Mouse (Mus musculus): Measurements from ENCODE around the gene Ltbp2. TPM values are rescaled to one million over a fixed set of nuclear protein-coding genes. Genes with fewer than 3 reads are reported as not detected.

The Ltbp2 gene
- polyA plus RNA-seq, 1 experiment from 2014 or later, result 0.17 TPM

GRCm38 (mm10) chr12:84835626-84836025 is 40.7 kb downstream of the Ltbp2 start:
- Histone ChIP-seq H3K36me3 (ENCODE audit: control insufficient read depth, insufficient read depth, low read length) (no peaks in the 10 kb centered on the region), H3K27ac (ENCODE audit: low read depth, low read length) (no peak overlapping the region), H3K4me2 (ENCODE audit: low read depth) (no peak overlapping the region), H3K9me3 (ENCODE audit: control insufficient read depth, low read length) (no peaks in the 10 kb centered on the region), H3K4me1 (ENCODE audit: control insufficient read depth, insufficient read depth, low read length) (no peaks in the 10 kb centered on the region), H3K27me3 (ENCODE audit: control insufficient read depth, insufficient read depth, low read length) (no peaks in the 10 kb centered on the region), H3K9ac (ENCODE audit: low read length) (no peak overlapping the region), H3K4me3 (ENCODE audit: low read depth, low read length) (no peak overlapping the region)
- WGBS, result 87% methylated on average over 5 of the region's 5 CpGs
- ATAC-seq (ENCODE audit: insufficient read depth, low FRiP score, low TSS enrichment), result no peak
- DNase-seq (ENCODE audit: low spot score), result no peak

GRCm38 (mm10) chr12:84834773-84835172 is 41.6 kb downstream of the Ltbp2 start:
- no peak overlapping the region for H3K9ac ChIP-seq (ENCODE audit: low read length)
- no peak for ATAC-seq (ENCODE audit: insufficient read depth, low FRiP score, low TSS enrichment)
- no peaks in the 10 kb centered on the region for H3K36me3 ChIP-seq (ENCODE audit: control insufficient read depth, insufficient read depth, low read length)
- no peaks in the 10 kb centered on the region for H3K4me1 ChIP-seq (ENCODE audit: control insufficient read depth, insufficient read depth, low read length)
- no peak overlapping the region for H3K4me2 ChIP-seq (ENCODE audit: low read depth)
- H3K9me3 ChIP-seq (ENCODE audit: control insufficient read depth, low read length), result no peaks in the 10 kb centered on the region
- no peak overlapping the region for H3K4me3 ChIP-seq (ENCODE audit: low read depth, low read length)
- WGBS, result 91% methylated on average over 4 of the region's 4 CpGs
- H3K27me3 ChIP-seq (ENCODE audit: control insufficient read depth, insufficient read depth, low read length), result no peaks in the 10 kb centered on the region
- no peak overlapping the region for H3K27ac ChIP-seq (ENCODE audit: low read depth, low read length)
- DNase-seq (ENCODE audit: low spot score), result no peak

DNA sequence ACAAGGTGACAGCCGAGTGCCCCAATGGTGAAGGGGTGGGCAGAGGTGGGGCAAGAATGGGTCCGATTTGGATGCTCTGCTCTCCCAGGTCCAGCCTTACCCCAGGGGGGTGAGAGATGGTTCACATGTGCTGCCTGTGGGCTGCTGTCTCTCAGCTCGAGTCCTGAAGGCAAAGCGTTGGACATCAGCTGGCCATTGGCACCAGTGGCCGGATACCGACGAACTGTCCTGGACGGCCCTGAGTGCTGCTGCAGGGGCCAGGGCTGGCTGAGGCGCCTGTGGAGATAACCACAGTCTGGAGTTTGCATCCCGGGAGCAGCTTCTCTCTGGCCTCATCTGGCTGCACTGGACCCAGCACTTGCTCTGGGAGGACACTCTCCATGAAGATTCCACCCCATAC is 44.7 kb downstream of the Ltbp2 start:
- H3K4me3 ChIP-seq (ENCODE audit: low read depth, low read length), result no peak overlapping the region
- ATAC-seq (ENCODE audit: insufficient read depth, low FRiP score, low TSS enrichment) (no peak), DNase-seq (ENCODE audit: low spot score) (no peak)
- no peak overlapping the region for H3K27ac ChIP-seq (ENCODE audit: low read depth, low read length)
- H3K4me1 ChIP-seq (ENCODE audit: control insufficient read depth, insufficient read depth, low read length), result no peaks in the 10 kb centered on the region
- 81% methylated on average over 10 of the region's 10 CpGs for WGBS
- H3K36me3 ChIP-seq (ENCODE audit: control insufficient read depth, insufficient read depth, low read length), result no peaks in the 10 kb centered on the region
- H3K9ac ChIP-seq (ENCODE audit: low read length), result no peak overlapping the region
- H3K4me2 ChIP-seq (ENCODE audit: low read depth), result no peak overlapping the region
- no peaks in the 10 kb centered on the region for H3K9me3 ChIP-seq (ENCODE audit: control insufficient read depth, low read length)
- no peaks in the 10 kb centered on the region for H3K27me3 ChIP-seq (ENCODE audit: control insufficient read depth, insufficient read depth, low read length)

DNA sequence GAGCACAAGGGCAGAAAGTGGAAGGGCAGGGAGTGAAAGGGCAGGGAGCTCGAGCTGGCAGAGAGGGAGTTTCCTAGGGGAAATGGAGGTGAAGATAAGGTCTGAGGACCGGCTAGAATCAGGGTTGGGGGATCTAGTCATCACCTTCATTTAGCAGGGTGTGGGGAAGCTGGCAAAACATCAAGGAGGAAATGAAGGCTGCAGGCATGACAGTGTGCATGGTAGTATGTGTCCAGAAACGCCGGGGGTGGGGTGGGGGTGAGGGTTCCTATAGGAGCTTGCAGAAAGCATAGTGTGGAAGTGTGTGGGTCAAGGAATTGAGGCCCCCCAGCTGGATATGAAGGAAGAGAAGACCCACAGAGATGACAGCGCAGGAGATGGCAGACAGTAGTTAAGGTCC is 45.2 kb downstream of the Ltbp2 start:
- DNase-seq (ENCODE audit: low spot score) (no peak), ATAC-seq (ENCODE audit: insufficient read depth, low FRiP score, low TSS enrichment) (no peak)
- Histone ChIP-seq H3K4me3 (ENCODE audit: low read depth, low read length) (no peak overlapping the region), H3K27me3 (ENCODE audit: control insufficient read depth, insufficient read depth, low read length) (no peaks in the 10 kb centered on the region), H3K27ac (ENCODE audit: low read depth, low read length) (no peak overlapping the region), H3K36me3 (ENCODE audit: control insufficient read depth, insufficient read depth, low read length) (no peaks in the 10 kb centered on the region), H3K4me1 (ENCODE audit: control insufficient read depth, insufficient read depth, low read length) (no peaks in the 10 kb centered on the region), H3K4me2 (ENCODE audit: low read depth) (no peak overlapping the region), H3K9ac (ENCODE audit: low read length) (no peak overlapping the region), H3K9me3 (ENCODE audit: control insufficient read depth, low read length) (no peaks in the 10 kb centered on the region)
- WGBS, result 71% methylated on average over 5 of the region's 5 CpGs

DNA sequence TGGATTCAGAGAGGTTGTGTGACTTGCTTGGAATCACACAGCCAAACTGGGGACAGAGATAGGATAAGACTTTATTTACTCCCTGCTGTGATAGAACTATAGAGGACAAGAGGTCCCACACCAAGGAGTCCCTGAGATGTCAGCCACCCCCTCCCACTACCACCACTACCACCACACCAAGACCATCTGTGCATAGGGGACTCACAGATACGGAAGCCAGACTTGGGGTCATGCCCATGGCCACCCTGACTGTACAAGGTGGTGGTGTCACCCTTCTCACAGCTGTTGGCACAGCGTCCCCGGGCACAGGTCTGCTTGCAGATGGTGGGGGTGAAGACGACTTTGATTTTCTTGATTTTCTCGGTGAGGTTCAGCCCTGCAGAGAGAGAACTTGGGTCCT is 45.9 kb downstream of the Ltbp2 start:
- WGBS, result 96% methylated on average over 5 of the region's 5 CpGs
- Histone ChIP-seq H3K4me3 (ENCODE audit: low read depth, low read length) (no peak overlapping the region), H3K9ac (ENCODE audit: low read length) (no peak overlapping the region), H3K36me3 (ENCODE audit: control insufficient read depth, insufficient read depth, low read length) (no peaks in the 10 kb centered on the region), H3K27me3 (ENCODE audit: control insufficient read depth, insufficient read depth, low read length) (no peaks in the 10 kb centered on the region), H3K4me1 (ENCODE audit: control insufficient read depth, insufficient read depth, low read length) (no peaks in the 10 kb centered on the region), H3K4me2 (ENCODE audit: low read depth) (no peak overlapping the region), H3K27ac (ENCODE audit: low read depth, low read length) (no peak overlapping the region), H3K9me3 (ENCODE audit: control insufficient read depth, low read length) (no peaks in the 10 kb centered on the region)
- DNase-seq (ENCODE audit: low spot score) (no peak), ATAC-seq (ENCODE audit: insufficient read depth, low FRiP score, low TSS enrichment) (no peak)

- H3K27ac ChIP-seq (ENCODE audit: low read depth, low read length), result no peak overlapping the region
- 88% methylated on average over 10 of the region's 10 CpGs for WGBS
- no peaks in the 10 kb centered on the region for H3K4me1 ChIP-seq (ENCODE audit: control insufficient read depth, insufficient read depth, low read length)
- H3K9ac ChIP-seq (ENCODE audit: low read length), result no peak overlapping the region
- DNase-seq (ENCODE audit: low spot score) (no peak), ATAC-seq (ENCODE audit: insufficient read depth, low FRiP score, low TSS enrichment) (no peak)
- no peak overlapping the region for H3K4me2 ChIP-seq (ENCODE audit: low read depth)
- no peaks in the 10 kb centered on the region for H3K27me3 ChIP-seq (ENCODE audit: control insufficient read depth, insufficient read depth, low read length)
- H3K36me3 ChIP-seq (ENCODE audit: control insufficient read depth, insufficient read depth, low read length), result no peaks in the 10 kb centered on the region
- H3K9me3 ChIP-seq (ENCODE audit: control insufficient read depth, low read length), result no peaks in the 10 kb centered on the region
- H3K4me3 ChIP-seq (ENCODE audit: low read depth, low read length), result no peak overlapping the region
Measured at GRCm38 (mm10) chr12:84829913-84830312, 46.4 kb downstream of the Ltbp2 start.

GRCm38 (mm10) chr12:84829109-84829724 is 47.1 kb downstream of the Ltbp2 start:
- Histone ChIP-seq H3K27ac (ENCODE audit: low read depth, low read length) (no peak overlapping the region), H3K4me3 (ENCODE audit: low read depth, low read length) (no peak overlapping the region), H3K4me2 (ENCODE audit: low read depth) (no peak overlapping the region), H3K9me3 (ENCODE audit: control insufficient read depth, low read length) (no peaks in the 10 kb centered on the region), H3K36me3 (ENCODE audit: control insufficient read depth, insufficient read depth, low read length) (no peaks in the 10 kb centered on the region), H3K9ac (ENCODE audit: low read length) (no peak overlapping the region), H3K27me3 (ENCODE audit: control insufficient read depth, insufficient read depth, low read length) (no peaks in the 10 kb centered on the region), H3K4me1 (ENCODE audit: control insufficient read depth, insufficient read depth, low read length) (no peaks in the 10 kb centered on the region)
- ATAC-seq (ENCODE audit: insufficient read depth, low FRiP score, low TSS enrichment) (no peak), DNase-seq (ENCODE audit: low spot score) (no peak)
- WGBS, result 80% methylated on average over 20 of the region's 20 CpGs

DNA sequence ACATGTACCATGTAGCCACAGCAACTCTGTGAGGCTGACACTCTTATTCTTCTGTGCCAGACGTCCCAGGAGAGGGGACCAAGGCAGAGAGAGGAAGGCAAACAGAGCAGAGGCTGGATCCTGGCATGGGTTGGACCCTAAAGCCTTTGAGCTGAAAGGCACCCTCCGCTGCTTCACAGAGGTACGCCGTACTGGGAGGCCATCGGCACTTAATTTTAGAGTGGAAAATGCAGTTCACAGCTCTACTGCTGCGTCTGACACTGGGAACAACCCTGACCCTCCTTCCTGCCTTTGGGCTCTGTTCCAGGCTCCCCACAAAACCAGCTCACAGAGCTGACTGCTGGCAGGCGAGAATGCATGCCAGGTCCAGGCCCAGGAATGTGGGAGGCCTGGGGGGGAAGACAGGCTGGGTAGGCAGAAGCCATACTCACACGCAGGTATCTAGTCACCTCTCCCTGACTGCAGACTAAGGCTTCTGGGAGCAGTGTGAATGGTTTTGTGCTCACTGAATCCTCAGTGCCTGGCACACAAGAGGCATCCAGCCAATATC is 48.9 kb downstream of the Ltbp2 start:
- 72% methylated on average over 8 of the region's 8 CpGs for WGBS
- ATAC-seq (ENCODE audit: insufficient read depth, low FRiP score, low TSS enrichment) (no peak), DNase-seq (ENCODE audit: low spot score) (no peak)
- H3K9ac ChIP-seq (ENCODE audit: low read length), result no peak overlapping the region
- no peaks in the 10 kb centered on the region for H3K36me3 ChIP-seq (ENCODE audit: control insufficient read depth, insufficient read depth, low read length)
- no peaks in the 10 kb centered on the region for H3K27me3 ChIP-seq (ENCODE audit: control insufficient read depth, insufficient read depth, low read length)
- H3K27ac ChIP-seq (ENCODE audit: low read depth, low read length), result no peak overlapping the region
- H3K4me2 ChIP-seq (ENCODE audit: low read depth), result no peak overlapping the region
- H3K4me3 ChIP-seq (ENCODE audit: low read depth, low read length), result no peak overlapping the region
- H3K9me3 ChIP-seq (ENCODE audit: control insufficient read depth, low read length), result no peaks in the 10 kb centered on the region
- no peaks in the 10 kb centered on the region for H3K4me1 ChIP-seq (ENCODE audit: control insufficient read depth, insufficient read depth, low read length)

DNA sequence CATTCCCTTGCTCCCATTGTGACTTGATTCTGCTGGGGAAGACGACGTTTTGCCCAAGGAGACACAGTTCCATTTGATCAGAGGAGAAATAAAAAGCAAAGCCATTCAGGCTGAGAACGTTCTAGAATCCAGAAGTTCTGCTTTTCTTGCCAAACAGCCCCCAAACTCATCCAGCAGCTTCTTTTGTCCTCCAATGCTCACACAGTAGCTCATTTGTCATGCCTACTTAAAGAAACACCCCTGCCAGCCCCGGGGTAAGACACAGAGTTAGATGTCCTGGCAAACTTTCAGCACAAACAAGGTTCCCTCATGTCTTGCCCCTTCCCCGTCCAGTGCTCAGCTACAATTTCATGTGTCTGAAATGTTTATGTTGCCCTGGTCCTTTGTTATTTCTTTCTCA is 52.1 kb downstream of the Ltbp2 start:
- no peak overlapping the region for H3K27ac ChIP-seq (ENCODE audit: low read depth, low read length)
- no peak overlapping the region for H3K9ac ChIP-seq (ENCODE audit: low read length)
- no peaks in the 10 kb centered on the region for H3K4me1 ChIP-seq (ENCODE audit: control insufficient read depth, insufficient read depth, low read length)
- no peak overlapping the region for H3K4me3 ChIP-seq (ENCODE audit: low read depth, low read length)
- ATAC-seq (ENCODE audit: insufficient read depth, low FRiP score, low TSS enrichment) (no peak), DNase-seq (ENCODE audit: low spot score) (no peak)
- no peaks in the 10 kb centered on the region for H3K9me3 ChIP-seq (ENCODE audit: control insufficient read depth, low read length)
- H3K36me3 ChIP-seq (ENCODE audit: control insufficient read depth, insufficient read depth, low read length), result no peaks in the 10 kb centered on the region
- H3K4me2 ChIP-seq (ENCODE audit: low read depth), result no peak overlapping the region
- 66% methylated on average over 5 of the region's 5 CpGs for WGBS
- H3K27me3 ChIP-seq (ENCODE audit: control insufficient read depth, insufficient read depth, low read length), result no peaks in the 10 kb centered on the region
